Mouse (Mus musculus): ENCODE measurements around the gene Exd2. TPM values are rescaled to one million over a fixed set of nuclear protein-coding genes. Genes with fewer than 3 reads are reported as not detected.

Gene Exd2
- polyA plus RNA-seq, 1 experiment from 2014 or later = 34.9 TPM

- ATAC-seq (replicated peaks; ENCODE audit: insufficient number of reproducible peaks, low FRiP score, low TSS enrichment, low read depth) = peak; percentile 53
- Histone ChIP-seq H3K27ac (replicated peaks; ENCODE audit: low read depth, low read length) (no peak overlapping the region; the same call in 1 of the 2 replicates), H3K9ac (replicated peaks; ENCODE audit: low read length) (peak overlapping the region; percentile 54)
Observed at GRCm38 (mm10) chr12:80519621-80520332, 56.9 kb downstream of the Exd2 start.

GRCm38 (mm10) chr12:80522006-80522405 lies 59.1 kb downstream of the Exd2 start:
- H3K36me3 ChIP-seq (replicated peaks; ENCODE audit: control insufficient read depth, insufficient read depth, low read depth, low read length) = no peaks in the 10 kb centered on the region
- no peak overlapping the region for H3K4me2 ChIP-seq (ENCODE audit: low read depth, low read length)
- H3K9ac ChIP-seq (replicated peaks; ENCODE audit: low read length) = no peak overlapping the region
- H3K27me3 ChIP-seq (ENCODE audit: control insufficient read depth, insufficient read depth, low read length) = peaks cover 17% of the 10 kb centered on the region
- ATAC-seq (replicated peaks; ENCODE audit: insufficient number of reproducible peaks, low FRiP score, low TSS enrichment, low read depth) (no peak), DNase-seq (ENCODE audit: low spot score) (no peak)
- H3K27ac ChIP-seq (replicated peaks; ENCODE audit: low read depth, low read length) = no peak overlapping the region
- H3K4me1 ChIP-seq (ENCODE audit: control insufficient read depth, insufficient read depth, low read length) = no peaks in the 10 kb centered on the region
- WGBS = 62% methylated on average over 3 of the region's 3 CpGs
- H3K9me3 ChIP-seq (replicated peaks; ENCODE audit: control insufficient read depth, low read length) = no peaks in the 10 kb centered on the region
- H3K4me3 ChIP-seq (ENCODE audit: low read depth, low read length) = no peak overlapping the region

More at GRCm38 (mm10) chr12:80519621-80520332, 56.9 kb downstream of the Exd2 start:
- H3K36me3 ChIP-seq (replicated peaks; ENCODE audit: control insufficient read depth, insufficient read depth, low read depth, low read length) = no peaks in the 10 kb centered on the region
- peak overlapping the region; percentile 61 for H3K4me3 ChIP-seq (ENCODE audit: low read depth, low read length)
- H3K4me1 ChIP-seq (ENCODE audit: control insufficient read depth, insufficient read depth, low read length) = no peaks in the 10 kb centered on the region
- DNase-seq (ENCODE audit: low spot score) = peak; percentile 70
- H3K9me3 ChIP-seq (replicated peaks; ENCODE audit: control insufficient read depth, low read length) = no peaks in the 10 kb centered on the region
- WGBS = under 1% methylated on average over 43 of the region's 43 CpGs
- H3K4me2 ChIP-seq (ENCODE audit: low read depth, low read length) = peak overlapping the region; percentile 97
- peaks cover 22% of the 10 kb centered on the region for H3K27me3 ChIP-seq (ENCODE audit: control insufficient read depth, insufficient read depth, low read length)

GRCm38 (mm10) chr12:80524276-80524921 lies 61.5 kb downstream of the Exd2 start:
- 25% methylated on average over 12 of the region's 12 CpGs for WGBS
- H3K27ac ChIP-seq (replicated peaks; ENCODE audit: low read depth, low read length) = no peak overlapping the region
- H3K4me1 ChIP-seq (ENCODE audit: control insufficient read depth, insufficient read depth, low read length) = no peaks in the 10 kb centered on the region
- ATAC-seq (replicated peaks; ENCODE audit: insufficient number of reproducible peaks, low FRiP score, low TSS enrichment, low read depth) = 0 out of 2 replicates have a peak, but pooled peaks have one; percentile 19
- DNase-seq (ENCODE audit: low spot score) = peak; percentile 81
- H3K9me3 ChIP-seq (replicated peaks; ENCODE audit: control insufficient read depth, low read length) = no peaks in the 10 kb centered on the region
- no peak overlapping the region for H3K9ac ChIP-seq (replicated peaks; ENCODE audit: low read length)
- peaks cover 3% of the 10 kb centered on the region; the same call in 1 of the 2 replicates for H3K27me3 ChIP-seq (ENCODE audit: control insufficient read depth, insufficient read depth, low read length)
- no peak overlapping the region for H3K4me3 ChIP-seq (ENCODE audit: low read depth, low read length)
- H3K36me3 ChIP-seq (replicated peaks; ENCODE audit: control insufficient read depth, insufficient read depth, low read depth, low read length) = no peaks in the 10 kb centered on the region
- no peak overlapping the region for H3K4me2 ChIP-seq (ENCODE audit: low read depth, low read length)

GRCm38 (mm10) chr12:80525513-80525912 lies 62.6 kb downstream of the Exd2 start:
- H3K4me1 ChIP-seq (ENCODE audit: control insufficient read depth, insufficient read depth, low read length) = no peaks in the 10 kb centered on the region
- H3K36me3 ChIP-seq (replicated peaks; ENCODE audit: control insufficient read depth, insufficient read depth, low read depth, low read length) = no peaks in the 10 kb centered on the region
- WGBS = 10% methylated on average over 7 of the region's 7 CpGs
- DNase-seq (ENCODE audit: low spot score) (peak; percentile 53), ATAC-seq (replicated peaks; ENCODE audit: insufficient number of reproducible peaks, low FRiP score, low TSS enrichment, low read depth) (no peak)
- no peak overlapping the region for H3K9ac ChIP-seq (replicated peaks; ENCODE audit: low read length)
- H3K9me3 ChIP-seq (replicated peaks; ENCODE audit: control insufficient read depth, low read length) = no peaks in the 10 kb centered on the region
- no peak overlapping the region for H3K4me2 ChIP-seq (ENCODE audit: low read depth, low read length)
- peaks cover 3% of the 10 kb centered on the region; the same call in 1 of the 2 replicates for H3K27me3 ChIP-seq (ENCODE audit: control insufficient read depth, insufficient read depth, low read length)
- no peak overlapping the region for H3K4me3 ChIP-seq (ENCODE audit: low read depth, low read length)
- no peak overlapping the region for H3K27ac ChIP-seq (replicated peaks; ENCODE audit: low read depth, low read length)

GRCm38 (mm10) chr12:80526511-80526910 lies 63.6 kb downstream of the Exd2 start:
- ATAC-seq (replicated peaks; ENCODE audit: insufficient number of reproducible peaks, low FRiP score, low TSS enrichment, low read depth) = no peak
- DNase-seq (ENCODE audit: low spot score) = no peak
- WGBS = 63% methylated on average over 2 of the region's 2 CpGs
- no peaks in the 10 kb centered on the region for H3K4me1 ChIP-seq (ENCODE audit: control insufficient read depth, insufficient read depth, low read length)
- no peaks in the 10 kb centered on the region for H3K9me3 ChIP-seq (replicated peaks; ENCODE audit: control insufficient read depth, low read length)
- no peaks in the 10 kb centered on the region for H3K36me3 ChIP-seq (replicated peaks; ENCODE audit: control insufficient read depth, insufficient read depth, low read depth, low read length)
- H3K4me3 ChIP-seq (ENCODE audit: low read depth, low read length) = no peak overlapping the region
- no peaks in the 10 kb centered on the region for H3K27me3 ChIP-seq (ENCODE audit: control insufficient read depth, insufficient read depth, low read length)
- H3K4me2 ChIP-seq (ENCODE audit: low read depth, low read length) = no peak overlapping the region
- H3K9ac ChIP-seq (replicated peaks; ENCODE audit: low read length) = no peak overlapping the region
- H3K27ac ChIP-seq (replicated peaks; ENCODE audit: low read depth, low read length) = no peak overlapping the region

- WGBS = 69% methylated on average over 5 of the region's 5 CpGs
- ATAC-seq (replicated peaks; ENCODE audit: insufficient number of reproducible peaks, low FRiP score, low TSS enrichment, low read depth) (no peak), DNase-seq (ENCODE audit: low spot score) (no peak)
- Histone ChIP-seq H3K4me2 (ENCODE audit: low read depth, low read length) (no peak overlapping the region), H3K4me1 (ENCODE audit: control insufficient read depth, insufficient read depth, low read length) (no peaks in the 10 kb centered on the region), H3K36me3 (replicated peaks; ENCODE audit: control insufficient read depth, insufficient read depth, low read depth, low read length) (no peaks in the 10 kb centered on the region), H3K27ac (replicated peaks; ENCODE audit: low read depth, low read length) (no peak overlapping the region), H3K4me3 (ENCODE audit: low read depth, low read length) (no peak overlapping the region), H3K9me3 (replicated peaks; ENCODE audit: control insufficient read depth, low read length) (no peaks in the 10 kb centered on the region), H3K27me3 (ENCODE audit: control insufficient read depth, insufficient read depth, low read length) (no peaks in the 10 kb centered on the region), H3K9ac (replicated peaks; ENCODE audit: low read length) (no peak overlapping the region)
Observed at GRCm38 (mm10) chr12:80527727-80528389, 65.0 kb downstream of the Exd2 start.

- no peak overlapping the region for H3K9ac ChIP-seq (replicated peaks; ENCODE audit: low read length)
- H3K4me2 ChIP-seq (ENCODE audit: low read depth, low read length) = no peak overlapping the region
- no peaks in the 10 kb centered on the region for H3K36me3 ChIP-seq (replicated peaks; ENCODE audit: control insufficient read depth, insufficient read depth, low read depth, low read length)
- 78% methylated on average over 2 of the region's 2 CpGs for whole genome bisulfite sequencing
- no peak overlapping the region for H3K4me3 ChIP-seq (ENCODE audit: low read depth, low read length)
- no peak overlapping the region for H3K27ac ChIP-seq (replicated peaks; ENCODE audit: low read depth, low read length)
- H3K4me1 ChIP-seq (ENCODE audit: control insufficient read depth, insufficient read depth, low read length) = no peaks in the 10 kb centered on the region
- no peak for ATAC-seq (replicated peaks; ENCODE audit: insufficient number of reproducible peaks, low FRiP score, low TSS enrichment, low read depth)
- H3K9me3 ChIP-seq (replicated peaks; ENCODE audit: control insufficient read depth, low read length) = no peaks in the 10 kb centered on the region
- no peaks in the 10 kb centered on the region for H3K27me3 ChIP-seq (ENCODE audit: control insufficient read depth, insufficient read depth, low read length)
- DNase-seq (ENCODE audit: low spot score) = no peak
Observed at GRCm38 (mm10) chr12:80530052-80530451, 67.2 kb downstream of the Exd2 start.

- ATAC-seq (replicated peaks; ENCODE audit: insufficient number of reproducible peaks, low FRiP score, low TSS enrichment, low read depth) (no peak), DNase-seq (ENCODE audit: low spot score) (no peak)
- H3K9ac ChIP-seq (replicated peaks; ENCODE audit: low read length) = no peak overlapping the region
- no peak overlapping the region for H3K27ac ChIP-seq (replicated peaks; ENCODE audit: low read depth, low read length)
- H3K27me3 ChIP-seq (ENCODE audit: control insufficient read depth, insufficient read depth, low read length) = no peaks in the 10 kb centered on the region
- no peak overlapping the region for H3K4me3 ChIP-seq (ENCODE audit: low read depth, low read length)
- 77% methylated on average over 6 of the region's 6 CpGs for WGBS
- H3K4me2 ChIP-seq (ENCODE audit: low read depth, low read length) = no peak overlapping the region
- H3K36me3 ChIP-seq (replicated peaks; ENCODE audit: control insufficient read depth, insufficient read depth, low read depth, low read length) = no peaks in the 10 kb centered on the region
- no peaks in the 10 kb centered on the region for H3K4me1 ChIP-seq (ENCODE audit: control insufficient read depth, insufficient read depth, low read length)
- no peaks in the 10 kb centered on the region for H3K9me3 ChIP-seq (replicated peaks; ENCODE audit: control insufficient read depth, low read length)
Observed at GRCm38 (mm10) chr12:80530630-80531029, 67.7 kb downstream of the Exd2 start.
